Mouse (Mus musculus) mouse embryonic stem cell (cell line): ENCODE results near the gene Ager.

Experiments used
- in situ Hi-C, 2 experiments: fragments of 300-500 bp; cut with MboI; formaldehyde crosslinking; loops; 1 replicate in 1 of 2; 3 replicates in 1 of 2; pipeline ENCODE4 v1.14.3; 2019 to 2020; ENCODE audit warnings: low sequenced_read_pairs in 2 of 2, low pct_unique_long_range_greater_than_20kb in 1 of 2, mixed read lengths in 1 of 2; ENCODE audit not compliant: unreplicated experiment in 1 of 2

Gene Ager

GRCm38 (mm10) chr17:34593752-34594525 is 3.7 kb upstream of the Ager start:
- in situ Hi-C loops: no loop called here

GRCm38 (mm10) chr17:34596098-34596497 is 1.6 kb upstream of the Ager start:
- in situ Hi-C loops: no loop called here

GRCm38 (mm10) chr17:34599891-34600290 is 2.2 kb downstream of the Ager start:
- in situ Hi-C loops: no loop called here

GRCm38 (mm10) chr17:34601796-34602195 is 4.1 kb downstream of the Ager start:
- in situ Hi-C loops: no loop called here

- in situ Hi-C loops: no loop called here
Measured at GRCm38 (mm10) chr17:34603375-34604060, 5.9 kb downstream of the Ager start, which contains the start of gene Rnf5. Gene Rnf5 (minus strand): TSS chr17:34603690.

- in situ Hi-C loops: no loop called here
Measured at GRCm38 (mm10) chr17:34604061-34604508, 6.4 kb downstream of the Ager start, which contains the start of gene Agpat1. Gene Agpat1 (plus strand): TSS chr17:34604262.

GRCm38 (mm10) chr17:34604511-34605237 is 7.0 kb downstream of the Ager start:
- in situ Hi-C loops: no loop called here

GRCm38 (mm10) chr17:34605609-34606008 is 7.9 kb downstream of the Ager start:
- in situ Hi-C loops: no loop called here

GRCm38 (mm10) chr17:34606186-34607039 is 8.8 kb downstream of the Ager start:
- in situ Hi-C loops: no loop called here

GRCm38 (mm10) chr17:34607997-34608396 is 10.3 kb downstream of the Ager start:
- in situ Hi-C loops: no loop called here

- in situ Hi-C loops: no loop called here
Measured at GRCm38 (mm10) chr17:34611050-34611449, 13.4 kb downstream of the Ager start.

GRCm38 (mm10) chr17:34613054-34613645 is 15.5 kb downstream of the Ager start:
- in situ Hi-C loops: no loop called here

- in situ Hi-C loops: no loop called here
Measured at GRCm38 (mm10) chr17:34613830-34614229, 16.2 kb downstream of the Ager start.

GRCm38 (mm10) chr17:34615871-34616270 is 18.2 kb downstream of the Ager start, which contains the start of gene Egfl8:
Gene Egfl8 (minus strand): TSS chr17:34615971.
- in situ Hi-C loops: no loop called here

GRCm38 (mm10) chr17:34618999-34619398 is 21.3 kb downstream of the Ager start:
- in situ Hi-C loops: no loop called here

- in situ Hi-C loops: no loop called here
Measured at GRCm38 (mm10) chr17:34621006-34621405, 23.3 kb downstream of the Ager start.

GRCm38 (mm10) chr17:34623161-34623560 is 25.5 kb downstream of the Ager start:
- in situ Hi-C loops: no loop called here

- in situ Hi-C loops: loop anchor here in 1 of 2 experiments (5.0 kb wide), 1 partner anchor 48 kb away; no protein-coding TSS in a partner anchor
Measured at GRCm38 (mm10) chr17:34624981-34625380, 27.3 kb downstream of the Ager start.
